Mouse (Mus musculus): ENCODE data around the gene H2al1h.
"Not testable (repeated sequence)": the region's sequence is repeated elsewhere in the genome, so short reads cannot be mapped to it uniquely, and the experiment has no call there.

DNA sequence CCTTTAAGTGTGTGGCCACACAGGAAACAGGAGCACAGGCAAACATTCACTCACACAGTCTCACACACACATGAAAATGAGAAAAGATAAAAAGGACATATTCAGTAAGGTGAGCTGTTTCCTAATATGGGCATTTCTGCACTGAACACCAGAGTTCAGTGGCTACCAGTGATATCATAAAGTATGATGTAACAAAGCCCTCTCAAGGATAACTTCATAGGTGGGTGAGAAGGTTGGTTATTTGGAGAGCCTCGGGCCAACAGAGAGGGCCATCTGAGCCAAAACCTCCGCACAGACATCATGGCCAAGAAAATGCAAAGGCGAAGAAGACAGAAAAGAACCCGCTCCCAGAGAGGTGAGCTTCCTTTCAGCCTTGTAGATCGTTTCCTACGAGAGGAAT is 6.4 kb upstream of the H2al1h start, which contains the start of gene H2al1f:
- TF ChIP-seq CTCF (IDR thresholded peaks at IDR 0.05; ENCODE audit: borderline replicate concordance, extremely low read depth, insufficient read depth, insufficient read length); POLR2A (IDR thresholded peaks at IDR 0.05; ENCODE audit: borderline replicate concordance, extremely low read depth, insufficient read depth, insufficient read length, poor library complexity, severe bottlenecking): not testable (repeated sequence)
